Mouse (Mus musculus) thymus, adult 2 months (tissue): ENCODE measurements around the gene Phf20. TPM values are rescaled to one million over a fixed set of nuclear protein-coding genes. Genes with fewer than 3 reads are reported as not detected.

ENCODE experiments used
- DNase-seq: peaks from one replicate; pipeline ENCODE4 v3.0.0; 2021
- H3K27ac ChIP-seq: fragments of 200-500 bp; 2 replicates; pipeline ENCODE4 v1.5.1; 2012; ENCODE audit warnings: low read length, control low read depth; ENCODE audit not compliant: control insufficient read depth, insufficient read depth
- H3K27me3 ChIP-seq: fragments of 200-500 bp; 2 replicates; pipeline ENCODE4 v1.6.1; 2012; ENCODE audit warnings: mild to moderate bottlenecking, low read length, moderate library complexity, mixed read lengths; ENCODE audit not compliant: control insufficient read depth, insufficient read depth
- H3K36me3 ChIP-seq: fragments of 200-500 bp; 2 replicates; pipeline ENCODE4 v1.6.1; 2012; ENCODE audit warnings: mild to moderate bottlenecking, low read length, moderate library complexity; ENCODE audit not compliant: control insufficient read depth, insufficient read depth
- H3K4me1 ChIP-seq: fragments of 200-500 bp; replicated peaks from 2 replicates; pipeline ENCODE4 v1.6.1; 2012; ENCODE audit warnings: low read length; ENCODE audit not compliant: control insufficient read depth, insufficient read depth
- H3K4me3 ChIP-seq: fragments of 200-500 bp; 2 replicates; pipeline ENCODE4 v1.5.1; 2012; ENCODE audit warnings: mild to moderate bottlenecking, low read length, control low read depth, moderate library complexity; ENCODE audit not compliant: control insufficient read depth, insufficient read depth
- CTCF ChIP-seq: fragments of 200-500 bp; IDR thresholded peaks from 2 replicates; pipeline ENCODE4 v1.5.1; 2012; ENCODE audit warnings: mild to moderate bottlenecking, control low read depth, low read length, moderate library complexity, borderline replicate concordance; ENCODE audit not compliant: control insufficient read depth, poor library complexity, insufficient read depth; ENCODE audit errors: extremely low read depth
- POLR2A ChIP-seq: fragments of 200-500 bp; IDR thresholded peaks from 2 replicates; pipeline ENCODE4 v1.6.1; 2012; ENCODE audit warnings: mild to moderate bottlenecking, low read length, control low read depth, moderate library complexity; ENCODE audit not compliant: control insufficient read depth, poor library complexity, insufficient read depth; ENCODE audit errors: extremely low read depth
- WGBS: fragments of 180-500 bp; shearing (Covaris S2); methylation state at CpG from one replicate; pipeline ENCODE4 v1.1.7; 2018; 5-methylcytosine and 5-hydroxymethylcytosine counted together
- polyA plus RNA-seq: library from polyadenylated mRNA; depleted of rRNA; stranded (reverse); fragments of >200 nt; gene quantifications from 2 replicates; pipeline ENCODE4 v1.2.3, GENCODE M21; 2012

The Phf20 gene
- polyA plus RNA-seq, 1 experiment = 23.1 TPM

DNA sequence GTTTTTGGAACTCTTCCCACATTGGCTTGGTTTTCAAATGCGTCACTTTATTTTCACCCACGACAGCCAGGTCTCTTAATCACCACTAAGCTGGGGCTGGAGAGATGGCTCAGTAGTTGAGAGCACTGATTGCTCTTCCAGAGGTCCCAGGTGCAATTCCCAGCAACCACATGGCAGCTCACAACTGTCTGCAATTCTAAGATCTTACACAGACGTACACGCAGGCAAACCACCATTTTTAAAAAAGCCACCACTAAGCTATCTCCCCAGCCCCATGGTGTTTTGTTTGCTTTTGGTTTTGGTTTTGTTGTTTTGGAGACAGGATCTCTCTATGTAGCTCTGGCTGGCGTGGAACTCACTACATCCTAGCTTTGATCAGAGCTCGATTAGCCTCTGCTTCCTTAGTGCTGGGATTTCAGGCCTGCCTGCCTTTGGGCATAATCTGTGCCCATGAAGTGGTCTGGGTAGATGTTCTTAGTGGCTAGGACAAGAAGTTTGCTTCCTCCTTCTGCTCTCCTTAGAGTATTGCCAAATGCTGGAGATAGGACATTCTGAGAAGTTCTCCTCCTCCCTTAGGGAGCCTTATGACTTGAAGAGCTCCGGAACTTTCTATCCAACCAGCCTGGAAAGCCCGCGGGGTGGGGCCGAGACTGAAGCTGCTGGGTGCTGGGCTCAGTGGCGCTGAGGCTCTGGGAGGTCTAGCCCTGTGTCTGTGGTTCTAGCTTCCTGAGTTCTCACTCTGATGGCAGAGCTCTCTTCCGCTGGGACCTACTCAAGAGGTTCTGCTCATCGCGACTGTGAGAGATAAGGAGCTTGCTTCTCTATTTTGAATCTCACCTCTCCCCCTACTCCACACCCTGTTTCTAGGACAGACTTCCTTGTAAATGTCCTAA, 6.0 kb upstream of the Phf20 start:
- no peaks in the 10 kb centered on the region for H3K27me3 ChIP-seq
- peak overlapping the region; percentile 89 for H3K27ac ChIP-seq
- TF ChIP-seq POLR2A = peak; percentile 52; the same call in 1 of the 2 replicates
- no peak for TF ChIP-seq CTCF
- H3K36me3 ChIP-seq = no peaks in the 10 kb centered on the region
- 10% methylated on average over 14 of the region's 14 CpGs for WGBS
- peak; percentile 69 for DNase-seq
- H3K4me3 ChIP-seq = no peak overlapping the region; the same call in 1 of the 2 replicates
- H3K4me1 ChIP-seq = peaks cover 10% of the 10 kb centered on the region

DNA sequence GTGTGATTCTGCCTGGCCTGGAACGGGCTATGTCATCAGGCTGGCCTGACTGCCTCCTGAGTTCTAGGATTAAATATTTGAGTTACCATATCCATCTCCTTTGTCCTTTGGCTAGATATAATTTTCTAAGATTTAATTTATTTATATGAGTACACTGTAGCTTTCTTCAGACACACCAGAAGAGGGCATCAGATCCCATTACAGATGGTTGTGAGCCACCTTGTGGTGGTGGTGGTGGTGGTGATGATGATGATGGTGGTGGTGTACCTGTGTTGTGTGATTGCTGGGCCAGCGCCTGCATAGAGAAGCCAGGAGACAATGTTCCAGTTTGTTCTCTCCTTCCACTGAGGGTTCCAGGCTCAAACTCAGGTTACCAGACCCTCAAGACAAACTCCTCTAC, 4.7 kb upstream of the Phf20 start:
- DNase-seq = no peak
- WGBS = 96% methylated on average over 2 of the region's 2 CpGs
- Histone ChIP-seq H3K4me1 (peaks cover 15% of the 10 kb centered on the region), H3K36me3 (no peaks in the 10 kb centered on the region), H3K27me3 (no peaks in the 10 kb centered on the region), H3K27ac (no peak overlapping the region), H3K4me3 (no peak overlapping the region)
- no peak for TF ChIP-seq POLR2A
- TF ChIP-seq CTCF = no peak

DNA sequence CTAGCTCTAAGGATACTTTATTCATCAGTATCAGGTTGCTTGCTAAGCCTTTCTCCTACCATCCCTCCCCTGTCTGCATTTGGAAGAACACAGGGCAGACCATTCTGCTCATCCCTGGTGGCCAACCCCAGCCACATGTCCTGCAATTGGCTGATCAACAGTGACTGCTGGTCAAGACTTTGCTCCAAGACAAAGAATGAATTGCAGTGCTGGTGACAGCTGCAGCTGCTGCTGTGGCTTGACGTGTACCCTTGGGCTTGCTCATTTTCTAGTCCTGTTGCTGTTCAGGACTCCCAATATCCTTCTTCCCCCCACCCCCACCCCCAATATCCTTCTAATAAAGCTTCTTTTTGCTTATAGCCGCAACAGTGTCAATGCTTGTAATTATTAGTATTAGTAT, 4.2 kb upstream of the Phf20 start:
- no peak for TF ChIP-seq CTCF
- no peak for TF ChIP-seq POLR2A
- Histone ChIP-seq H3K27me3 (no peaks in the 10 kb centered on the region), H3K4me1 (peaks cover 15% of the 10 kb centered on the region), H3K36me3 (no peaks in the 10 kb centered on the region), H3K4me3 (no peak overlapping the region), H3K27ac (no peak overlapping the region)
- 100% methylated on average over 2 of the region's 2 CpGs for WGBS
- DNase-seq = no peak

DNA sequence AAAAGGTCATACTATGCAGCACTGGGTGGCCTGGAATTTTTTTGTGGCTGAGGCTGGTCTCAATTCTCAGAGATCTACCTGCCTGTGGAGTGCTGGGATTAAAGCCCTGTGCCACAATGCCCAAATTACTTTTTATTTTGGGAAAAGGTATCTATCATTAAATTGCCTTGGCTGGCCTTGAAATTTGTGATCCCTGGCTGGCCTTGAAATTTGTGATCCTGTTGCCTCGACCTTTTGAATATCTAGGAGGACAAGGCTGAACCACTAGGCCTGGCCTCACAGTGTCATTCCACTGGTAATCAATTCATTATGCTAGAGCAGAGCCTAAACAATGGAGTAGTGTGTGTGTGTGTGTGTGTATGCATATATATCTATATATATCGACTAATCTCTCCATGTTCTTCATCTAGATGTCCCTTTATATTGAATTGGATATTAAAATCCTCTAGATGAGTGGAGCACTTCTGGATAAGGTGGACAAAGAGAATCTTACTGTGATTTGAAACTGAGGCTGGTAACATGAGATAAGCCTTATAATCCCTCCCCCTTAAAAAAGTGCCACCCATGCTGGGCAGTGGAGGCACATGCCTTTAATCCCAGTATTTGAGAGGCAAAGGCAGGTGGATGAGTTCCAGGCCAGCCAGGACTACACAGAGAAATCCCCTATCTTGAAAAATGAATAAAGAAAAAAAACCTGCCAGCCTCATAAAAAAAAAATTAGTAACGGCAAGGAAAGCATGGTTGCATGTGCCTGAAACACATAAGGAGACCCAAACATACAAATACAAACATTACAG, 3.0 kb upstream of the Phf20 start:
- WGBS = 98% methylated on average over 3 of the region's 3 CpGs
- Histone ChIP-seq H3K4me3 (no peak overlapping the region), H3K36me3 (no peaks in the 10 kb centered on the region), H3K27ac (no peak overlapping the region), H3K27me3 (no peaks in the 10 kb centered on the region), H3K4me1 (peaks cover 19% of the 10 kb centered on the region)
- DNase-seq = no peak
- TF ChIP-seq POLR2A (no peak), CTCF (no peak)

DNA sequence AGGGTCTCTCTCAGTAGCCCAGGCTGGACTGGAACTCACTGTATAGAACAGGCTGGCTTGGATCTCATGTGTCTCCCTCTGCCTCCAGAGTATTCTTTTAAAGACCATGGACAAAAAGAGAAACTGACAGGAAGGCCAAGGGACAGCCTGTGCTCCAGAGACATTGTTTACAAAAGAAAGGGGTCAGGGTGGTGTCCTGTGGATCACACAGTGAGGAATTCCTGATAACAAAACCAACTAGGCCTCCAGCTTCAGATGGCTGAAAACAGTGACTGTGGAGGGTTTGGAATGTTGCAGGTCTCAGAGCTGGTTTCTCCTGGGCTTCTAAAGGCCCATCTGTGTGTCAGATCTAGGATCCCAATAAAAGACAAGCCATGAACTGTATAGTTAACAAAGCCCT, 1.7 kb upstream of the Phf20 start:
- Histone ChIP-seq H3K27ac (no peak overlapping the region), H3K4me1 (peaks cover 18% of the 10 kb centered on the region), H3K4me3 (no peak overlapping the region), H3K36me3 (no peaks in the 10 kb centered on the region), H3K27me3 (no peaks in the 10 kb centered on the region)
- TF ChIP-seq CTCF = no peak
- TF ChIP-seq POLR2A = no peak
- DNase-seq = no peak

DNA sequence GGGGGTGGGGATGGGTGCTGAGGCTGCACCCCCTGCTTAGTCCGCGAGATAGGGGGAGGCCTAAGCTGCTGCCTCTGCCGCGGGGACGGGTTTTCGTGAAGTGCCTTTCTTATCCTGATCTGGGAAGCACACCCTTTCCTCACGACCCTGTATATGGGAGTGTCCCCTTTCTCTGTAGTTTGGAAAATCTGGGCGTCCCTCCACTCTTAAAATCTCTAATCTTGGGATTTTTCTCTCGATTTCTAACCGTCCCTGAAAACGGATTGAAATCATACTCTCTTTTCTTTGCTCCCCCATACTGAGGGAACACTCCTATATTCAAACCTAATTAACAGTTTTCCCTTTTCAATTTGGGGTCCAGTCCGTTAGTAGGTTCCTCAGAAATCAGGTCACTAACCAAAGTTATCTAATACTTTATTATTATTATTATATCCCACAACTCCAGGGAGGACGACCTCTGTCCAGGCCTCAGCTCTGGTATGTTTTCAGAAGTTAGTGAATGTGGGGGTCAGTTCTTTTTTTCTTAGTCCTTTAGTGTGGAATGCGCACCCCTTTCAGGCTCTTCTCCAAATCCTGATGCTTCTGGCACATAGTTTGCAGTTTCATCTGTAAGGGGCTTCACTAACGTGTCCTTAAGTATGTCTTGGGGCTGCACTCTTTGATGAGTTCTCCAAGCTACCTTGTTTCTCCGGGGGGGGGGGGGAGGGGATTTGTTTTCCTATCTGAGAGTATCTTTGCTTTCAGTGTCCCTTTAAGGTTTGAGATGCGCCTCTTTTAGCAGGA, 1.1 kb downstream of the Phf20 start:
- DNase-seq = no peak
- 5% methylated on average over 17 of the region's 17 CpGs for WGBS
- Histone ChIP-seq H3K27me3 (no peaks in the 10 kb centered on the region), H3K4me3 (peak overlapping the region; percentile 72), H3K27ac (no peak overlapping the region), H3K36me3 (no peaks in the 10 kb centered on the region), H3K4me1 (peaks cover 12% of the 10 kb centered on the region)
- TF ChIP-seq CTCF = no peak; the same call in 1 of the 2 replicates
- TF ChIP-seq POLR2A = no peak
